Mouse (Mus musculus) erythroblast, embryonic 14.5 days (primary cell): Measurements from ENCODE around the gene Rpl28.

Experiments used
- GATA1 ChIP-seq: IDR thresholded peaks from 2 replicates; pipeline ENCODE4 v1.6.1; 2012; ENCODE audit warnings: low read length, inconsistent platforms, mixed read lengths
- TAL1 ChIP-seq: IDR thresholded peaks from 3 replicates; pipeline ENCODE4 v1.6.1; 2012; ENCODE audit warnings: low read length, inconsistent platforms, mixed read lengths

- TF ChIP-seq GATA1 (no peak), TAL1 (no peak)
Observed at GRCm38 (mm10) chr7:4802247-4802646, 9.6 kb downstream of the Rpl28 start.
